Mouse (Mus musculus) T-helper 1 cell (primary cell): ENCODE results near the gene Lrmda.

ENCODE experiments used
- in situ Hi-C: fragments of 300-600 bp; cut with MboI, MseI; formaldehyde crosslinking; loops from one replicate; pipeline ENCODE4 v1.15.1; 2025; ENCODE audit warnings: high pct_unique_total_duplicates

Gene Lrmda

DNA sequence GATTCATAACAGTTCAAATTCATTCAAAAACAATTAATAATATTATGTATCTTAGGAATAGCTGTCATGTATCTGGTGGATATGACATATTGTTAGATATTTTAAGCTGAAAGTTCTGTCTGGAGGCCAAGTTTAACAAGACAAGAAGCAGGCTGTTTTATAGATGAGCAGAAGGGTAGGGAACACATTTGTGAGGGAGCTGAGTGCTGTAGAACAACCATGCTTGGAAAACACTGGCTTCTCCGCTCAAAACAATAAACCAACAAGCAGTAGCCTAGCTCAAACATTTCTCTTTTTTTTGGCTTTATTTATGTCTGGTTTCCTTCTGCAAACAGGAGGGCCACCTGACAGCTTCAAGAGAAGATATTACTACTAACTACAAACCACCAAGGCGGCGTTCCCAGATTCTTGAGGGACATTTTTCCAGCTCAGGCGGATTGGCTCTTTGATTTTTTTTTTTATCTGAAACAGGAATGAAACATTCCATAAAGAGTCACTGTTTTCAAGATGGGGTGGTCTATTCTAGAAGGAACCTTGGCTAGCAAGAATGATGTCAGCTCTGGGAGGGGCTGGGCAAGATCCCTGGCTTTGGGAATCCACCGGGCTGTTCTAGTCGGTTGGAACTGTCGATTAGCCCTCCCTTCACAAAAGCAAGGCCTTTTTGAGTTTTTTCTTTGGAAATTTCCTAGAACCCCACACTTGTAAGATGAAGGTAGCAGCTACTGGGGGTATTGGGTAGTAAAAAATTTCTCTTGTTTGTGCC is 304.2 kb downstream of the Lrmda start:
- in situ Hi-C loops: no loop called here

DNA sequence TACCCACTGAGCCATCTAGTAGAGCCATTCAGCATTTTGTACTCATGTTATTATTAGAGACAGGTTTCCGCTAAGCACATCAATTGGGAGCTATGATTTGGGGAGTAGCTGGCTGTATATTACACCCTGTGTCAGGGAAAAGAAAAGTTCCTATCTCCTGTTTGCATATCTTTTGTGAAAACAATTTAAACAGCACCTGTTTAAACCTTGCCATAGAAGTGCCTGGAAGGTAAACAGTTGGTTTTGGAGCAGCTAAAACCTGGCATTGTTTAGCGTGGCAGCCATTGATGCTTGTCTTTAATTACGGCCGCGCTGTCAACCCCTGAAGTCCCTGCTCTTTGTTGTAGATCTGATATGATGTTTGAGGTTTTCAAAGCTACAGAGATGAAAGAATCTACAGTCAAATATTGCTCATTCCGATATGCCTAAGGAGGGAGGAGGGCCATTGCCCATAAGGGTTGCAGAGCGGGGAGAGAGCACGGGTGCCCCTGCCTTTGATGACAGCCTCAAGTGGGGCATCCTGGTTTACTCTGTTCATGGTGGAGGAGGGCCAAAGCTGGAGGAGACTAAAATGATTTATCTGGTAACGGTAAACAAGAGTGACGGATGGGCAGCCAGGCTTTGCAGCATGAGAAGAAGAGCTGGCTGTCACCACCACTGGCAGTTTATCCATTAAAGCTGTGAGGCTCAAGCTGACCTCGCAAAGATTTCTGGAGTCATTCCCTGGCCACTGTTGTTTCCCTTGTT is 306.9 kb downstream of the Lrmda start:
- in situ Hi-C loops: no loop called here

DNA sequence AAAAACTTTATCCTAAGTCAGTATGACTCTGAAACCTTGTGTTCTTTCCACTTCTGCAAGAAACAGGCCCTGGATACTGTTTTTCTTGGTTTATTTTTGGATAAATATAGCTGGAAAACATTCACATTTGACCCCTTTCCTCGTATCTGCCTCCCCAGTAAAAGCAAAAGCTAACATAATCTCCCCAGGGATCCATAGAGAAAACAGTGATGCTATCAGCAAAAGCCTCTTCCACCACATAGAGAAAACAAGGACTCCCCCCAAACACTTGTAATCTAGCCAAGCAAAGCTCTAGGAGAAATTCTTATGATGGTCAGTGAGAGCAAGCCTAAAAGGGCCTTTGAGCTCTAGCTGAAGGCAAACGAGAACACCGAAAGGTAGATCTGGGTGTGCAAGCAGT is 309.7 kb downstream of the Lrmda start:
- in situ Hi-C loops: no loop called here

DNA sequence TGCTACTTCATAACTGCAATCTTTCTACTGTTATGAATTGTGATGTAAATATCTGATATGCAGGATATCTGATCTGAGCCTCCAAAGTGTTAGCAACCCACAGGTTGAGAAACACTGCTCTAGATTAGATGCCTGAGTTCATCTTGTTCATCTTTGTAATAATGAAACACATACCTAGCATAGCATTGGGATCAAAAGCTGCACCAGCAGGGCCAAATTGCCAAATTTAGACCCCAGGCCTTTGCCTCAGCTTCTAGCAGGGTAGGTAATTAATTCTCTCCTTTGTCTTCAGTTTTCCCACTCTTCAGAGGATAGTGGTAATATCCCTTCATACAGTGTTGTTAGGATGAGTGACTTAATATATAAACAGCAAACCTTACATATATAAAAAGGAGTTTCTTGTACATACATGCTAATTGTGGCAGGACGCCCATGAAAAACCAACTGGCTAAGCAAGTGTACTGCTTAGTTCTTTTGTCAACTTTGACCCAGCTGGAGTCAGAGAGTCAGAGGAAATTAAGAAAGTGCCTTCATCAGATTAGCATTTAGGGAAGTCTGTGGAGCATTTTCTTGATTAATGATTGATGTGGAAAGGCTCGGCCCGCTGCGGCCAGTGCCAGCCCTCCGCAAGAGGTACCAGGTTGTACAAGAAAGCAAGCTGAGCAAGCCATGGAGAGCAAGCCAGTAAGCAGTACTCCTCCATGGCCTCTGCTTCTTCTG is 315.7 kb downstream of the Lrmda start:
- in situ Hi-C loops: no loop called here

DNA sequence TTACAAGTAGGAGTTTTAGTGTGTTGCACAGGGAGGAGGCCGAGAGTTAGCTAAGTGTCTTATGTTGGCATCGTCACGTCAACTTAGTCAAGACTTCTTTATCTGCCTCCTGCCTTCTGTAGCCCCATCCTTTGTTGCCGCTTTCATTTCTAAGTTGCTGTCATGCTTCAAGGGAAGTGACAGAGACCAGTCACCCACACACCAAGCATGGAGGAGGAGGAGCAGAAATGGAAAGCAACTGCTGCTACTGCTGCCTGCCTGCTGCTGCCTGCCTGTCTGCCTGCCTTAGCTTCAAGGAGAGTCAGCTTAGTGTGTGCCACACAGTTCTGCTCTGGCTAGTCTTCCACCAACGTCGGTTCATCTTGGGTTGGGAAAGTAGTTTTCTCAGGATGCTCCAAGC is 319.7 kb downstream of the Lrmda start:
- in situ Hi-C loops: no loop called here

DNA sequence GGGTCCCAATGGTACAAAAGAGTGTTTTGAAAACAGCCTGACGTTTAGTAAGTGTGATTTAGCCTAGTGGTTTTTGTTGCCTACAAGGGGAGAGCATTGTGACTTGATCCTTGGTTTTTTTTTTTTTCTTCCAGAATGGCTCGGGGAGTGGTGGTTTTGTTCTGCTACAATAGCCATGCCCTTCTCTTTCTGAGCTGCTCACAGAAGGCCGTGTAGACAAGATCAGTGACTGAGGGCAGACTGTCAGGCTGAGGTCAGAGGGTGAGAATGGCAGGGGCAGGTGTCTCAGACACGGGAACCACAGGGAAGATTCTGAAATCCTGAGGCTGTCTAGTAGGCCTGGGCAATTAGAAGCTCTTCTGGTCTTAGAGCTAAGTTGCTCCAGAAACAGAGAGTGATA is 323.8 kb downstream of the Lrmda start:
- in situ Hi-C loops: no loop called here

DNA sequence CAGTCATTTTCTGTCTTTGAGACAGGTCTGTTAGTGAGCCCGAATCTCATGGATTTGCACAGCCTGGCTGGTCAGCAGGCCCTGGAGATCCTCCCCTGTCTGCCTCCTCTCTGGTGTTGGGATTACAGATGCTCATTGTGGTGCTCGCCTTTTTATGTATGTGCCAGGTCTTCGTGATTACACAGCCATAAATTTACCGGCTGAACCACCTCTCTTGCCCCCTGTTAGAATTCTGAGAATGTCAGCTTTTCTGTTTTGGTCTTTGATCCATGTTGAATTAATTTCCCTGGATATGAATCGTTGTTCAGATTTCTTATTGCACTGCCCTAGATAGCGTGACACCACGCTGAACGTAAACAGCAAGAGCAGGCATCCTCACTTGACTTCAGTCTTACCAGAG is 325.7 kb downstream of the Lrmda start:
- in situ Hi-C loops: no loop called here

DNA sequence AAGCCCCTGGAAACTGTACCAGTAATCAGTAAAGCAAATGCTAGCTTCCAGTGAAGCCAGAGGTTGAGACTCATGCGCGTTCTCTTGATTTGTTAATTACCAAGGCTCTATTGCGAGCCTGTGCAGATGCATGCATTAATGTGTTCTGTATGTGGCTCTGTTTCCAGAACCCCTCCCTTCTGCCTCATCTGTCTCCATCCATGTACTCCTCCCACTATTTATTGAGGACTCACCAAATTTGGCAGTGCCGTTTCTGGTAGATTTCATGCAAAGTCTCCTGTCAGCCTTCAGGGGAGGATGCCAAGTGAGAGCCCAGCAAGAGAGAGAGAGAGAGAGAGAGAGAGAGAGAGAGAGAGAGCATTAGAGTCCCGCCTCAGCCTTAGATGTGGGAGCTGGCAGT is 334.1 kb downstream of the Lrmda start:
- in situ Hi-C loops: no loop called here

DNA sequence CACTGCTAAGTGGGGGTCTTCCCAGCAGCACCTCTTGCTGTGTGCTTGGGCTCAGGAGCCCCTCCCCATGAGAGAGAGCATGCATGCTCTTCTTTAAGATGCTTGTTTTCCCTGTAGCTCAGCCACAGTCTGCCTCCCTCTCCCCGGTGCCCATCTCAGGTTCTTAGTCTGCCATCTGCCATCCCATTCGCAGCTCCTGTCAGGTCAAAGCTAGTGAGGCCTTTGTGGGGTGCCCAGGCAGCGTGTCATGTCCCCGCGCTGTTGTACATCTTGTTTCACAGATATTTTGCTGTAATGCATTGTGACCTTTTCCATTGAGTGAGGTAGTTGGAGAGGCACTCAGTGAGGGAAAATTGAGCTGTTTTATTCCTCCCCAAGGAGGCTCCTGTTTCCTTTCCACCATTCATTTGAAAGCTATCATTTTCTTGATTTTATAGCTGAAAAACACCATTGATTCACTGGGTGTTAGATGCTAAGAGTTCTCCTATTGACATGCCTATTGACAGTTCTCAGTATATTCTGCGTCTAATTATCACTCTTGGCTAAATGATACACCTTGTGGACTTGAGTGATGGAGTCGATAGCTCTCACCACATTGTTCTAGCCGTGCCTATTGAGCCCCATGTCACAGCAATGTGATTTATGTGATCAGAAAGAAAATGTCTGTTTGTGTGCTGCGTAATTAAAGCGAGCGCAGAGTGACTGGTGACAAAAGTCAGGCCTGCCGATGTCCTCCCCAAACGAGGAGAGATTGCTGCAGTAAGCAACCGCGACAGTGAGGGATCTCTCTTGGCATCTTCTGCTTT is 335.5 kb downstream of the Lrmda start:
- in situ Hi-C loops: no loop called here

DNA sequence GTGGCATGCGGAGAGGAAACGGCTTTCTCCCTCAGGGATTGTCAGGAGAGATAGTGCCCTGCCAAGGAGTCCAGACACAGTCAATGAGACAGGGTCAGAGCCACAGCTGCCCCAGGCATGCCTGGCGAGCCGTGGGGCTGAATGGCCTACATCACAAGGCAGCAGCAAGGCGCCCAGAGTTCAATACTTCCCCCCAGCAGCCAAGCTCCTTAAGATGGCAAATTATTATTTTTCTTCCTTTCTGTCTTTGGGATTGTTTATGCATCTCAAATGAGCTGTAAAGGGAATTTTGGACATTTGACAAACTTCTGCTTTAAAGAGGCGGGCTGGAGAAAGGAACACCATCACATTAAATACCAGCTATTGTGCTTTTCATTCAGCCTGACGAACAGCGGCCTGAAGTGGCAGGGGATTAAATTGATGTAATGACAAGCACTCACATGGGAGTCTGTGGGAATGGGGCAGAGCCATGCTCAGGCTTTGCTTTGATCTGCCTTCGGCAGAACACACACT is 338.5 kb downstream of the Lrmda start:
- in situ Hi-C loops: no loop called here

DNA sequence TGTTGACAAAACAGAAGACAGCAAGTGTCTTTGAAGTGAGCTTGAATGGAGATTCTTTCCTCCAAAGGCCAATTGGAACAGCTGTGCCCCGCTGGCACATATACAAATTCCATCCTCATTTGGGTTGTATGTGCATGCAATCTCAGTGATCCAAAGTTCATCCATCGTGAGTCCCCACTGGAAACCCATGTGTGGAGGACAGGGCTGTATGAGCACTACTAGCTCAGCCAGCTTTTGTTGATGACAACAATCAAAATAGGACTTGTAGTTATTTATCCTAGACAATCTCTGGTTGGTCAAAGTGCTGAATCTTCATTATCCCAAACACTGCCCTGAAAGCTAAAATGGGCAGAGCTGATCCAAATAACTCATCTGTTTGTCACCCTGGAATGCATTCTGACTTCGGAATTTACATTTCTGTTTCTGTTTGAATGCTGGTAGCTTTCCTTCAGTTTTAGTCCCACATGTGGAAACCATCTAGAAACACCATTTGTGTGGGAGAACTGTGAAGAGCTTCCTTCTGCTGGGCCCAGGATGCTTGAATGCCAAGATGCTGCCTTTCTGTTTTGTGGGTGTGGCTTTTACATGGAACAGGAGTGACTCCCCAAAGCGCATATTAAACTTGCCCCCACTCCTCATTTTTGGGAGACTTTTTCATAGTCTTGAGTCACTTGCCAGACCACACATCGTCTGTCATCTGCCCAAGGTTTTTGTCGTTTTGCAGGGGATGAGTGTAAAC is 344.7 kb downstream of the Lrmda start:
- in situ Hi-C loops: no loop called here

DNA sequence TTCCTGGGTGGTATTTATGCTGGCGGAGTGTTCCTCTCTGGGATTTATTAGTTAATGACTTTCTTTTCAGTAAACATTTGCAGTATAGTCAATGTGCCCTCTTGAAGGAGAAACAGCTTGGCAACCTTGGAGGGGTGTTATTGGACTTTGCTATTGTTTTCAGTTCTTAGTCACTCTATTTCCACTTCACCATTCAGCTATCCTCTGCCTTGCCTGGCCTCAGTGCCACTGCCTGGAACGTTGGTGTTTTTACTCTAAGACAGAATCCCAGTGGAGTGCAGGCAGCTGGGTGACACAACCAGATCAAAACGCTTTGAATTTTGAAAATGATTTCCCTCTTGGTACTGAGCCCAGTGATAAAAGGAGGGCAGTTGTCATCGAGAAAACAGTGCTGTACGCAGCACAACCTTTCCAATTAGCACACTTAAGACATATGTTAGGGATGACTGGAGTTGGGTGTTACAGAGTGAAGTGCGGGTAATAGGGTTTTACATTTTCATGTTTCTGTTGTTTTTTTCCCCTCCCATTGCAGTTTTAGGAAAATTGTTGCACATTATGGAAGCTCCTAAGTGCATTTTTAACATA is 345.4 kb downstream of the Lrmda start:
- in situ Hi-C loops: no loop called here

DNA sequence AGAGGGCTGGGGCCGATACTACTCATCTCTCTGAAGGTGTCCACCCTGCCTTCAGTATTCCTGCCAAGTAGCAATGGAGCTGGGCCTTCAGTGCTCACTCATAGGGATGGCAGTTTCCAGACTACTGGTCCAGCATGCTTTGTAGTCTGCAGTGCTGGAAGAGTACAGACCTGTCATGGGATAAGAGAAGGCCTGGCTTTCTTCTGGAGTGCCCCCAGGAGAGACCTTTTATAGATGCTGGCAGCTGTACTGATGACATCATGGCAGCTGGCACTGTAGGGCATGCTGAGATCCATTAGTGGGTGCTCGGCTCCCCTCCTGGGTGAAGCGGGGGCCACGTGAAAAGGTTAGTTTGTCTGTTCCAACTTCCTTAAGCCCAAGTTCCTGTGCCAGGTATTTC is 348.1 kb downstream of the Lrmda start:
- in situ Hi-C loops: no loop called here

DNA sequence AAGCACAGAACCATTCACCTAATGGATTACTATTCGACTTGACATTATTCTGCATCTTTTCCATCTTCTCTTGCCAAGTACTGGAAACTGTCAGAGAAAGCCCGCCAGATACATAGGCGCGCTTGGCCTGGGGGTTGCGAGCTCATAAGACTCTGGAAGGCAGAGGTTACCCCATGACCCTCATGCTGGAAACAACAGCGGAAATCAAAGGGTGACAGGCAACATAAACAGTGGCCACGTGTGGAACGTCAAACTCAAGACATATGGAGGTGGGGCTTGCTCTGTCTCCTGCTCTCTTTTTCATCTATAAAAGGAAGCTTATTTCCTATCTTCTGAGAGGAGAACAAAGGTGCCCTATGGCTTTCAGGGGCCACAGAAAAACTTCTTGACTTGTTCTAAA is 351.6 kb downstream of the Lrmda start:
- in situ Hi-C loops: no loop called here

DNA sequence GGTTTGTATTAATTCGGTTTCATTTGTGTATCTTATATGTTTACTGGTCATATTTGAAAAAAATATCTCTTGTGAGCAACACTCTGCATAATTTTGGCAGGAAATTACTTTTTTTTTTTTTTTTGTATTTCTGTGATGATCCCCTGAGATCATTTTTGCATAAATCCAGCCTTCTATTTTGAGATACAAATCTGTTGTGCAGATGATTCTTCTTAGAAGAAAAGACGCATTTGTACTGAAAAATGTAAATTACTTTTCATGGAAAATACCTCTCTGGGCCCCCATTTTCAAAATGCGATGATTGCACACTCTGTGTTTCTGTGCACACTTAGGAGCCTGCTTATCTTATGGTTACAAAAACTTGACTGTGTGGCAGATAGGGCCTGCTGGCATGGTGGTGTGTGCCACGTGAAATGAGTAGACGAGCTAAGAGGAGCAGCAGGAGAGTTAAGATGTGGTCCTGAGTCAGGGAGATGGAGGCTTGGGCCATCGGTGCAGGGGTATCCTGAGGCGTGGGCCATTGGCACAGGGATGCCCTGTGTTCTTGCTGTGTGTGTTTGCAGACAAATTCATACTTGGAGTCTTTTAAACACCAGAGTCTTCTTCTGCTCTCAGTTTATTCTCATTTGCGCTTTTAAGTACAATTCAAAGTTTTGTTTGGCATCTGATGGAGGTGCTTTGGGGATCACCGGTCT is 353.3 kb downstream of the Lrmda start:
- in situ Hi-C loops: no loop called here

DNA sequence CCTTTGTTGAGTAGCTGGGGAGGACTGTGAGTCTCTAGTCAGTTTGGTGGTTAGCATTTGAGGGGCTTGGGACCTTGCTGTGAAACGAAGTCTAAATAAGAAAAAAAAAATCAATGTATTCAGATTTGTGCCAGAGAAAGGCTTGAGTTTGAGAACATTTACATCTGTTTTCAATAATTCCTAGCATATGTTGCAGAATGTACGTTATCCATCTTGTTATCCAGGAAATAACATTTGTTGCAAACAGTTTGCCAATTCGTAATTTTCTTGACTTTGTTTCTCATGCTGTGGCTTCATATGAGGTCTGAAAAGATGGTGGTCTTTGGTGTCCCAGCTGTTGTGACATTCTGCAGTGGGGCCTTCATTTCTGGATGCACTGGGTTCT is 353.8 kb downstream of the Lrmda start:
- in situ Hi-C loops: no loop called here

DNA sequence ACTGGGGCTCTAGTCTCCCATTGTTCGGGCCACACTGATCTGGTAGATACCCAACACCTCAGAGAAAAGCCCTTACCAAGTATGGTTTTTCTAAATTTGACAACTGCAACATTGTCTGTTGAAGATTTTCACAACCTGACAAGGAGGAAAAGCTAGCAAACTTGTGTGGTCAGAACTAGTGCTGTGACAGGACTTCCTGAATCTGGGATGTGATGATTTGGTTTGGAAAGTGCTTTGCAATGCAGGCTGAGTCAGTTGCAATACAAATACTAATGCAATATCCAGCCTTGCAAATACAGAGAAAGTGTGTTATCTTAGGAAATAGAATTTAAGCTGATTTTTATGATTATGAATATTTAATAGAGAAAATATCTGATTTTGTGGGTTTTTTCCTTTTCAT is 357.6 kb downstream of the Lrmda start:
- in situ Hi-C loops: no loop called here

DNA sequence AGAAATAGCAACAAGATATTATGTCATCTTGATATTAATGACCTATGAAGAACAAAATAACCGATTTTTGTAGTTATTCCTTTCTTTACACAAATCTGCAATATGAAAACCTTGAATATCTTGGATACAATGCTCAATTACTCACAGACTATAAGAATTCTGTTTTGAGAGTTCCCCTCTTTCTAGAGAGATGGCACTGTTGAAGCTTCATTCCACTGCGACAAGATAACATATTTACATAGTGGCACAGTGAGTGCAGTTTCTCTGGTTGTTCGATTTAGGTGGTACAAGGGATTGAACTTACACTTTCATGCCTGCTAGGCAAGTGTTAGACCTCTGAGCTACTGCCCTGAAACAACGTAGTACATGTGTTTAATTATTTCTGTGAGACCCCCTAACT is 362.6 kb downstream of the Lrmda start:
- in situ Hi-C loops: no loop called here

DNA sequence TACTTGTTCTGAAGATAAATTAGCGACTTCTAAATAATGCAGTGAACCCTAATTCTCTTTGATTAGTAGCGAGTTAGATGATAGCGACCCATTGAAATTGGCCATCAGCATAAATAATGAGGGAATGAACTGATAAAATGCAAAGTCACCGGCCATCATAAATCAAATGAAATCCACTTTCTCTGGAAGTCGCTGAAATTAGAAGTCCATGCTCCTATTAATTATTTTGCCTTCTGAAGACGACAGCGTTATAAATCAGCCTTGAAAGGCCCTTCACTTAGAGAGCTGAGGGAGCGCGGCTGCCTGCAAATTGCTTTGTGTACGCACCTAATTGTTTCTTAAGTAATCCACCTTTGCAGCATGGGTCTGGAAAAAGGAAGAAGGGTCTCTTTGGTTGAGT is 374.1 kb downstream of the Lrmda start:
- in situ Hi-C loops: no loop called here

DNA sequence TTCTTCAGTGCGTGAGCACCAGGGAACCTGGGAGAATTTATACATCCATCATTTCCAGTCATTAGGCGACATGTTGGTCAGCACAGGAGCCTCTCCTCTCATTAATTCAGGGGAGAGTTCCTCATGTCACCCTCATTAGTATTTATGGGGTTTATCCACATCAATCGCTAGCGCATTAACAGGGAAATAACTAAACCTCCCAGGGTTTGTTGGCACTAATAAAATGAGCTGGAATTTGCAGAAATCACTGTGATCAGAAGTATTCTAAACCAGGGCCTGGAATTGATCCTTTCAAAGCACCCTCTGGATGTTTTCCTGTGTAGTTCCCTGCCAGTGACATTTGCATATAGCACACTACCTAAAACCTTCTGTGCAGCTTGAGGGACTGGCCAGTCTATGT is 382.9 kb downstream of the Lrmda start:
- in situ Hi-C loops: no loop called here
